Mouse (Mus musculus): ENCODE measurements around the gene Ppm1d. TPM values are rescaled to one million over a fixed set of nuclear protein-coding genes. Genes with fewer than 3 reads are reported as not detected.

Gene Ppm1d
- polyA plus RNA-seq, 2 experiments, result 14.4 to 17.4 TPM

- 56% methylated on average over 3 of the region's 3 CpGs for WGBS
- no peak for ATAC-seq (ENCODE audit: low FRiP score, low read depth)
- no peak overlapping the region for H3K9ac ChIP-seq (ENCODE audit: low read depth, low read length, severe bottlenecking)
- TF ChIP-seq POLR2A (IDR thresholded peaks at IDR 0.05; ENCODE audit: borderline replicate concordance, extremely low read depth, insufficient read depth, insufficient read length), result no peak
- H3K4me1 ChIP-seq (ENCODE audit: control insufficient read depth, insufficient read depth, low read length), result peaks cover 5% of the 10 kb centered on the region; the same call in 1 of the 2 replicates
- no peak overlapping the region for H3K4me2 ChIP-seq (replicated peaks; ENCODE audit: low read depth, low read length, severe bottlenecking)
- H3K27me3 ChIP-seq (ENCODE audit: control insufficient read depth, insufficient read depth, low read length), result no peaks in the 10 kb centered on the region
- no peak for DNase-seq (ENCODE audit: low spot score)
- no peaks in the 10 kb centered on the region for H3K9me3 ChIP-seq (ENCODE audit: control insufficient read depth, low read length)
- no peaks in the 10 kb centered on the region for H3K36me3 ChIP-seq (ENCODE audit: control insufficient read depth, insufficient read depth, low read length)
- H3K27ac ChIP-seq (replicated peaks; ENCODE audit: low read depth, low read length), result no peak overlapping the region
- H3K4me3 ChIP-seq (replicated peaks; ENCODE audit: low read length), result no peak overlapping the region
These were observed 82.9 kb downstream of the Ppm1d start for GRCm38 (mm10) chr11:85393990-85394389.

GRCm38 (mm10) chr11:85395361-85395760 is 84.3 kb downstream of the Ppm1d start:
- peaks cover 5% of the 10 kb centered on the region; the same call in 1 of the 2 replicates for H3K4me1 ChIP-seq (ENCODE audit: control insufficient read depth, insufficient read depth, low read length)
- H3K9ac ChIP-seq (ENCODE audit: low read depth, low read length, severe bottlenecking), result no peak overlapping the region
- DNase-seq (ENCODE audit: low spot score), result no peak
- no peak overlapping the region for H3K4me2 ChIP-seq (replicated peaks; ENCODE audit: low read depth, low read length, severe bottlenecking)
- no peaks in the 10 kb centered on the region for H3K36me3 ChIP-seq (ENCODE audit: control insufficient read depth, insufficient read depth, low read length)
- no peaks in the 10 kb centered on the region for H3K9me3 ChIP-seq (ENCODE audit: control insufficient read depth, low read length)
- H3K4me3 ChIP-seq (replicated peaks; ENCODE audit: low read length), result no peak overlapping the region
- H3K27ac ChIP-seq (replicated peaks; ENCODE audit: low read depth, low read length), result no peak overlapping the region
- 43% methylated on average over 7 of the region's 7 CpGs for WGBS
- TF ChIP-seq POLR2A (IDR thresholded peaks at IDR 0.05; ENCODE audit: borderline replicate concordance, extremely low read depth, insufficient read depth, insufficient read length), result no peak
- H3K27me3 ChIP-seq (ENCODE audit: control insufficient read depth, insufficient read depth, low read length), result no peaks in the 10 kb centered on the region
- ATAC-seq (ENCODE audit: low FRiP score, low read depth), result no peak

Other genes with a start within 250 kb of the Ppm1d start
- 9.0 and 10.7 TPM in 2 replicates for gene Usp32, start 171.1 kb upstream of the Ppm1d start, polyA plus RNA-seq (2012; rRNA removed)
- 5.9 and 6.0 TPM in 2 replicates for gene Usp32, start 171.1 kb upstream of the Ppm1d start, polyA plus RNA-seq (2014; fragmentation: Nextera tagmentation; extraction: Ambion mirVana)
- gene 1700125H20Rik, start 140.8 kb upstream of the Ppm1d start, polyA plus RNA-seq (2012; rRNA removed), result 0.16 TPM in 1 of 2 replicates, not detected in the other
- gene 1700125H20Rik, start 140.8 kb upstream of the Ppm1d start, polyA plus RNA-seq (2014; fragmentation: Nextera tagmentation; extraction: Ambion mirVana), result 0.30 and 0.77 TPM in 2 replicates
- 30.4 and 33.3 TPM in 2 replicates for gene Appbp2, start 76.1 kb upstream of the Ppm1d start, polyA plus RNA-seq (2012; rRNA removed)
- 48.0 and 51.3 TPM in 2 replicates for gene Appbp2, start 76.1 kb upstream of the Ppm1d start, polyA plus RNA-seq (2014; fragmentation: Nextera tagmentation; extraction: Ambion mirVana)
- 22.2 and 26.6 TPM in 2 replicates for gene Bcas3, start 41.9 kb downstream of the Ppm1d start, polyA plus RNA-seq (2012; rRNA removed)
- gene Bcas3, start 41.9 kb downstream of the Ppm1d start, polyA plus RNA-seq (2014; fragmentation: Nextera tagmentation; extraction: Ambion mirVana), result 28.2 and 32.1 TPM in 2 replicates

All from limb, embryonic 14.5 days (tissue).